9 mouse cellular contexts compared by ENCODE assay signal in the genomic region with DNA sequence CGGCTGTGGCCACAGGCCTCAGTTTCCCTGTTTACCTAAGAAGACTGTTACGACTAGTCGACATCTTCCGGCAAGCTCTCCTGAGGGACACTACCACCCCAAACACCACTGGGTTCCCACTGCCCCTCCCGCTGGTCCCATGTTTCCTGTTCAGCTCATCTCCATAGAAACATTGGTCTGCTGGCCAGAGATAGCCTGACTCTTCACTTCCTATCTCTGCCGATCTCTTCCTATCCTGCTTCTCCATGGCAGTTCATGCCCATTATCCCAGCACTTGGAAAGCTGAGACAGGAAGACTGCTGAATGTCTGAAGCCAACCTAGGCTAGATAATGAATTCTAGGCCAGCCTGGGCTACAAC. TPM values are rescaled to one million over a fixed set of nuclear protein-coding genes. Genes with fewer than 3 reads are reported as not detected.
A peak's percentile ranks its signal among the peaks of the same experiment; 100 is the strongest.
DNase-seq lines count a peak whose midpoint lies in the region; ATAC-seq and TF ChIP-seq lines count a peak whose summit lies in the region.
"Had no signal": no experiment of that assay in that cellular context is flagged by ENCODE, and none has a peak within 500 bp of the region (broad histone marks: within the 10 kb centered on the region; RNA-seq: fewer than 3 reads in every experiment).

No protein-coding gene starts in this region.

- H3K4me3 ChIP-seq in spleen, adult 2 months (ENCODE audit: extremely low read depth, insufficient read depth, insufficient read length): peak overlapping the region; percentile 9; the same call in 1 of the 2 replicates
- H3K4me3 ChIP-seq in heart, embryonic 13.5 days: peak overlapping the region; percentile 29
- H3K4me3 ChIP-seq in liver, embryonic 16.5 days (ENCODE audit: low read depth, low read length): peak overlapping the region; percentile 46
- no peak overlapping the region for H3K4me3 ChIP-seq in stomach, postnatal 0 days (ENCODE audit: low read depth, low read length)

- ATAC-seq in heart, embryonic 13.5 days (ENCODE audit: extremely low read depth, insufficient number of reproducible peaks, low FRiP score, low TSS enrichment): no peak
- peak; percentile 37 for ATAC-seq in liver, embryonic 16.5 days (ENCODE audit: low read depth)
- no peak for ATAC-seq in stomach, postnatal 0 days (ENCODE audit: low FRiP score, low TSS enrichment)

- H3K4me1 ChIP-seq in spleen, adult 2 months (ENCODE audit: control insufficient read depth, insufficient read depth, insufficient read length): peaks cover 52% of the 10 kb centered on the region
- H3K4me1 ChIP-seq in heart, embryonic 13.5 days: peaks cover 86% of the 10 kb centered on the region
- peaks cover 72% of the 10 kb centered on the region for H3K4me1 ChIP-seq in liver, embryonic 16.5 days (ENCODE audit: control insufficient read depth, low read depth, low read length)
- H3K4me1 ChIP-seq in stomach, postnatal 0 days (replicated peaks; ENCODE audit: control insufficient read depth, insufficient read depth): peaks cover 18% of the 10 kb centered on the region

- TF ChIP-seq CTCF in spleen, adult 2 months (IDR thresholded peaks at IDR 0.05; ENCODE audit: extremely low read depth, insufficient read depth, insufficient read length, insufficient replicate concordance): no peak
- TF ChIP-seq CTCF in stomach, postnatal 0 days (IDR thresholded peaks at IDR 0.05; ENCODE audit: low read depth): no peak

- H3K36me3 ChIP-seq in spleen, adult 2 months (ENCODE audit: control insufficient read depth, insufficient read depth, low read length): peaks cover 7% of the 10 kb centered on the region; the same call in 1 of the 2 replicates
- H3K36me3 ChIP-seq in heart, embryonic 13.5 days: peaks cover 21% of the 10 kb centered on the region
- H3K36me3 ChIP-seq in liver, embryonic 16.5 days (ENCODE audit: control insufficient read depth, insufficient read depth): peaks cover 9% of the 10 kb centered on the region
- H3K36me3 ChIP-seq in stomach, postnatal 0 days (ENCODE audit: control insufficient read depth, insufficient read depth, low read length): no peaks in the 10 kb centered on the region

- WGBS in spleen, adult 2 months: 12% methylated on average over 6 of the region's 6 CpGs
- 42% methylated on average over 6 of the region's 6 CpGs for WGBS in heart, embryonic 13.5 days
- WGBS in liver, embryonic 16.5 days (ENCODE audit: insufficient replicate concordance): 25% methylated on average over 6 of the region's 6 CpGs
- 68% methylated on average over 6 of the region's 6 CpGs for WGBS in stomach, postnatal 0 days

- H3K9ac ChIP-seq in heart, embryonic 13.5 days: peak overlapping the region; percentile 88
- H3K9ac ChIP-seq in liver, embryonic 16.5 days (ENCODE audit: low read depth, low read length): peak overlapping the region; percentile 72
- H3K9ac ChIP-seq in stomach, postnatal 0 days (ENCODE audit: low read length): no peak overlapping the region

- no peaks in the 10 kb centered on the region for H3K9me3 ChIP-seq in heart, embryonic 13.5 days
- no peaks in the 10 kb centered on the region for H3K9me3 ChIP-seq in liver, embryonic 16.5 days (replicated peaks; ENCODE audit: control insufficient read depth, low read length)
- no peaks in the 10 kb centered on the region for H3K9me3 ChIP-seq in stomach, postnatal 0 days (ENCODE audit: control insufficient read depth, low read length)

- peak overlapping the region; percentile 39 for H3K27ac ChIP-seq in spleen, adult 2 months (ENCODE audit: insufficient read depth, low read length)
- peak overlapping the region; percentile 99 for H3K27ac ChIP-seq in heart, embryonic 13.5 days (replicated peaks)
- peak overlapping the region; percentile 75 for H3K27ac ChIP-seq in liver, embryonic 16.5 days (ENCODE audit: low read length)
- H3K27ac ChIP-seq in stomach, postnatal 0 days (replicated peaks): peak overlapping the region; percentile 53

- no peaks in the 10 kb centered on the region for H3K27me3 ChIP-seq in spleen, adult 2 months (ENCODE audit: control insufficient read depth, insufficient read depth, low read length)
- no peaks in the 10 kb centered on the region for H3K27me3 ChIP-seq in heart, embryonic 13.5 days (replicated peaks)
- no peaks in the 10 kb centered on the region for H3K27me3 ChIP-seq in liver, embryonic 16.5 days (ENCODE audit: control insufficient read depth, insufficient read depth, low read depth, low read length)
- H3K27me3 ChIP-seq in stomach, postnatal 0 days (ENCODE audit: control insufficient read depth, insufficient read depth, low read length): no peaks in the 10 kb centered on the region

- peak overlapping the region; percentile 74 for H3K4me2 ChIP-seq in heart, embryonic 13.5 days
- H3K4me2 ChIP-seq in liver, embryonic 16.5 days (ENCODE audit: low read depth, low read length): peak overlapping the region; percentile 68
- no peak overlapping the region for H3K4me2 ChIP-seq in stomach, postnatal 0 days (replicated peaks; ENCODE audit: low read depth)

- no peak for TF ChIP-seq POLR2A in spleen, adult 2 months (IDR thresholded peaks at IDR 0.05; ENCODE audit: low read depth, low read length)

- DNase-seq in spleen, adult 2 months (ENCODE audit: low read depth in 1 of 2, low spot score in 2 of 2): no peak
- DNase-seq in spleen, postnatal 4 days (ENCODE audit: low spot score in 2 of 2): no peak
- no peak for DNase-seq in stomach, postnatal 0 days (ENCODE audit: low spot score)
- no peak for DNase-seq in adrenal gland, postnatal 14 days
- DNase-seq in frontal cortex, postnatal 25 days (ENCODE audit: low spot score in 2 of 2): no peak
- no peak for DNase-seq in embryo, embryonic 11 days

- no peak for TF ChIP-seq EP300 in stomach, postnatal 0 days (optimal IDR thresholded peaks at IDR 0.05)

RNA-seq across cellular contexts. Expression of a gene that starts 2.6 kb away (rescaled TPM):
- polyA plus RNA-seq in spleen, adult 2 months (2012; rRNA removed): not detected in 2 replicates
- 1.6 and 2.2 TPM in 2 replicates for polyA plus RNA-seq in heart, embryonic 13.5 days (2015; fragmentation: Nextera tagmentation; extraction: Ambion mirVana)
- 0.68 and 1.0 TPM in 2 replicates for polyA plus RNA-seq in liver, embryonic 16.5 days (2015; fragmentation: Nextera tagmentation; extraction: Ambion mirVana)
- polyA plus RNA-seq in stomach, postnatal 0 days (2015; fragmentation: Nextera tagmentation; extraction: Ambion mirVana): 0.13 and 0.15 TPM in 2 replicates
- not detected in 2 replicates for total RNA-seq in adrenal gland, postnatal 14 days (2021)
- total RNA-seq: adrenal gland, adult 18-20 months had no signal

RNA-seq across cellular contexts. Expression of a gene that starts 16.0 kb away (rescaled TPM):
- polyA plus RNA-seq in spleen, adult 2 months (2012; rRNA removed): 2.7 and 3.1 TPM in 2 replicates
- polyA plus RNA-seq in heart, embryonic 13.5 days (2015; fragmentation: Nextera tagmentation; extraction: Ambion mirVana): 603 and 654 TPM in 2 replicates
- polyA plus RNA-seq in liver, embryonic 16.5 days (2015; fragmentation: Nextera tagmentation; extraction: Ambion mirVana): 12.6 and 15.2 TPM in 2 replicates
- 157 and 170 TPM in 2 replicates for polyA plus RNA-seq in stomach, postnatal 0 days (2015; fragmentation: Nextera tagmentation; extraction: Ambion mirVana)
- 14.6 and 17.5 TPM in 2 replicates for total RNA-seq in adrenal gland, postnatal 14 days (2021)

RNA-seq across cellular contexts. Expression of a gene that starts 21.1 kb away (rescaled TPM):
- 0.39 and 0.45 TPM in 2 replicates for polyA plus RNA-seq in spleen, adult 2 months (2012; rRNA removed)
- polyA plus RNA-seq in heart, embryonic 13.5 days (2015; fragmentation: Nextera tagmentation; extraction: Ambion mirVana): not detected in 2 replicates
- 0.06 TPM in 1 of 2 replicates, not detected in the other for polyA plus RNA-seq in liver, embryonic 16.5 days (2015; fragmentation: Nextera tagmentation; extraction: Ambion mirVana)
- polyA plus RNA-seq in stomach, postnatal 0 days (2015; fragmentation: Nextera tagmentation; extraction: Ambion mirVana): 0.08 and 0.16 TPM in 2 replicates
- total RNA-seq in adrenal gland, postnatal 14 days (2021): 1.2 and 1.5 TPM in 2 replicates

RNA-seq across cellular contexts. Expression of a gene that starts 27.5 kb away (rescaled TPM):
- polyA plus RNA-seq in spleen, adult 2 months (2012; rRNA removed): 279 and 335 TPM in 2 replicates
- 37.9 and 43.4 TPM in 2 replicates for polyA plus RNA-seq in heart, embryonic 13.5 days (2015; fragmentation: Nextera tagmentation; extraction: Ambion mirVana)
- 20.2 and 24.1 TPM in 2 replicates for polyA plus RNA-seq in liver, embryonic 16.5 days (2015; fragmentation: Nextera tagmentation; extraction: Ambion mirVana)
- polyA plus RNA-seq in stomach, postnatal 0 days (2015; fragmentation: Nextera tagmentation; extraction: Ambion mirVana): 18.6 and 23.2 TPM in 2 replicates
- 56.4 and 79.0 TPM in 2 replicates for total RNA-seq in adrenal gland, postnatal 14 days (2021)

Comparison
In these comparisons a context has a peak if more than half of its experiments do, and no peak if none do; other contexts are left out.
1. H3K27ac ChIP-seq: peak in every context shown above with its lines; median percentile 99 in heart, embryonic 13.5 days; 75 in liver, embryonic 16.5 days; 53 in stomach, postnatal 0 days; 39 in spleen, adult 2 months.